Mouse (Mus musculus) testis, postnatal 14 days (tissue): ENCODE measurements around the gene Slc2a9.
"Not testable (repeated sequence)": the region's sequence is repeated elsewhere in the genome, so short reads cannot be mapped to it uniquely, and the experiment has no call there.

Source experiments
- DNase-seq: peaks from one replicate; pipeline ENCODE4 v3.0.0; 2021; ENCODE audit warnings: low spot score

The Slc2a9 gene

GRCm38 (mm10) chr5:38500043-38500442 is 2.9 kb downstream of the Slc2a9 start:
- DNase-seq: no peak

- DNase-seq: no peak
Observed at GRCm38 (mm10) chr5:38499316-38499811, 3.6 kb downstream of the Slc2a9 start.

GRCm38 (mm10) chr5:38498479-38498878 is 4.5 kb downstream of the Slc2a9 start:
- DNase-seq: no peak

GRCm38 (mm10) chr5:38496491-38497057 is 6.4 kb downstream of the Slc2a9 start:
- no peak for DNase-seq

GRCm38 (mm10) chr5:38493890-38494289 is 9.1 kb downstream of the Slc2a9 start:
- DNase-seq: no peak

- no peak for DNase-seq
Observed at GRCm38 (mm10) chr5:38491763-38492162, 11.2 kb downstream of the Slc2a9 start.

GRCm38 (mm10) chr5:38489739-38490138 is 13.2 kb downstream of the Slc2a9 start:
- no peak for DNase-seq

- no peak for DNase-seq
Observed at GRCm38 (mm10) chr5:38488673-38489615, 14.0 kb downstream of the Slc2a9 start.

- no peak for DNase-seq
Observed at GRCm38 (mm10) chr5:38488026-38488425, 14.9 kb downstream of the Slc2a9 start.

GRCm38 (mm10) chr5:38487247-38487646 is 15.7 kb downstream of the Slc2a9 start:
- DNase-seq: no peak

GRCm38 (mm10) chr5:38485946-38486345 is 17.0 kb downstream of the Slc2a9 start:
- DNase-seq: no peak

- DNase-seq: no peak
Observed at GRCm38 (mm10) chr5:38483518-38484110, 19.3 kb downstream of the Slc2a9 start.

- no peak for DNase-seq
Observed at GRCm38 (mm10) chr5:38480822-38481707, 21.9 kb downstream of the Slc2a9 start.

- DNase-seq: no peak
Observed at GRCm38 (mm10) chr5:38479908-38480725, 22.8 kb downstream of the Slc2a9 start.

GRCm38 (mm10) chr5:38479545-38479907 is 23.4 kb downstream of the Slc2a9 start:
- not testable (repeated sequence) for DNase-seq

- no peak for DNase-seq
Observed at GRCm38 (mm10) chr5:38479027-38479426, 23.9 kb downstream of the Slc2a9 start.

- no peak for DNase-seq
Observed at GRCm38 (mm10) chr5:38477731-38478445, 25.1 kb downstream of the Slc2a9 start.

GRCm38 (mm10) chr5:38476861-38477565 is 25.9 kb downstream of the Slc2a9 start:
- peak; percentile 55 for DNase-seq

GRCm38 (mm10) chr5:38470881-38471280 is 32.1 kb downstream of the Slc2a9 start:
- no peak for DNase-seq
